Mouse (Mus musculus) thymus, postnatal 36 days (tissue): ENCODE measurements around the gene Olfr1265.

Experiments
- DNase-seq, 2 experiments: peaks; one replicate each; pipeline ENCODE4 v3.0.0; 2022; ENCODE audit warnings: mixed read lengths in 2 of 2

Gene Olfr1265

DNA sequence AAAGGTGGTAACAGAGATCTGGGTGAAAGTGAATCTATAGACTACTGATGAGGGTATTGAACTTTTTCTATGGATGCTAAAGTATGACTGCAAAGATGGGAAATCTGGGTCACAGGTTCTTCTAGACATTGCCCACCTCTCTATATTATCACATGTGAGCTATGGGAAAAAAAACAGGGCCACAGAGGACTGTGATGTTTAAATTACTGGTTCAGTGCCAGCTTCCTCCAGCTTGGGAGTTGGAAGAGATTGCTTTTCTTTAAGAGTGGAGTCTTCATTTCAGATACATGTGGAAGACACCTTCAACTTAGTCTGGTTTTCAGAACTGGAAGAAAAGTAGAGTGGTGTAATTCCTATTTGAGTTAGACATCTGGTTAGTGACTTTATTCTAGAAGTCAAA, at the start of gene Olfr1265:
TSS of gene Olfr1265 (plus strand) at position 301 of the 400 bp plus-strand sequence.
- DNase-seq: no peak

DNA sequence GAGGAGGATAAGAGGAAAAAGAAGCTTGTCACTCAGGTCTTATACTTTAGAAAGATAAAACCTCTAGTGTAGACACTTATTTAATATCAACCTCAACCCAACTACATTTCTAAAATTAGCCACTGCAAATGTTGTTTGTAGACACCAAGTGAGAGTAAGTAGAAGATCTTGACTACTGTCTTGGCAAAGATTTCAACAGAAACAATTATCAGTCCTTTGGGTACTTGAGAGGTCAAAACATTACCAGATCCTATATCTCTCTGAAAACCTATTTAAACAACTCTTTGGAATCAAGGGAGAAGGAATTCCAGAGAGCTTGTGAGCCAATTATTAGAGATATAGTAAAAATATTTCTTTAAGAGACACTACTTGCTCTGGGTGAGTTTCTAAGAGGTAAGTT, 44.2 kb upstream of the Olfr1265 start, which contains the start of gene Olfr1261:
TSS of gene Olfr1261 (plus strand) at position 301 of the 400 bp plus-strand sequence.
- no peak for DNase-seq

DNA sequence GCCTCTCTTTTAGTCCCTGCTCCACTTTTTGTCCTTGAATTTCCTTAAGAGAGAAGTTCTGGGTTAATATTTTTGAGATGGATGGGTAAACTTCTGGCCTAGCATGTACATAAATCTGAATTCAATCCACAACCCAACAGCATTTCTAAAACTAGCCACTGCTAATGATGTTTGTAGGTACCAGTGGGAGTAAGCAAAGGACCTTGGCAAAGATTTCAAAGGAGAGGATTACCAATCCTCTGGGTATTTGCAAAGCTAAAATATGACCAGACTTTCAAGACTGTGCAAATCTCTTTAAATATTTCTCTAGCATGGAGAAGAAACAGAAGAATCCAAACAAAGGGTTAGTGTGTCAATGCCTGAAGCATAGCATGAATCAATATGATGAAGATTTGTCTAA, 35.3 kb upstream of the Olfr1265 start, which contains the start of gene Olfr1262:
TSS of gene Olfr1262 (plus strand) at position 301 of the 400 bp plus-strand sequence.
- no peak for DNase-seq

DNA sequence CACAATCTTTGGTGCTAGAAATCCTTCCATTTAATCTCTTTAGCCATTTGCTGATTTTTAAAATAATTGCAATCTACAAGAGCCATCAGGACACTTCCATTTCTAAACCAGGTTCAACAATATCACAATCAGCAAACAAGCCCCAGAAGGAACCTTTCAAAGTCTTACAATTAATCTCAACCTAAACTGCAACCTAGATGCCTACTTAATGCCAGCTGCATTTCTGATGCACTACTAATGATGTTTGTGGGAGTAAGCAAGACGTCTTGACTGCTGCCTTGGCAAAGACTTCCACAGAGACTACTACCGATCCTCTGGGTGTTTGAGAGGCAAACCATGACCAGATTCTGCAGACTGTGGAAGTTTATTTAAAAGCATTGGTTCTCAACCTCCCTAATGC, 23.3 kb upstream of the Olfr1265 start, which contains the start of gene Olfr1263:
TSS of gene Olfr1263 (plus strand) at position 301 of the 400 bp plus-strand sequence.
- DNase-seq: no peak

DNA sequence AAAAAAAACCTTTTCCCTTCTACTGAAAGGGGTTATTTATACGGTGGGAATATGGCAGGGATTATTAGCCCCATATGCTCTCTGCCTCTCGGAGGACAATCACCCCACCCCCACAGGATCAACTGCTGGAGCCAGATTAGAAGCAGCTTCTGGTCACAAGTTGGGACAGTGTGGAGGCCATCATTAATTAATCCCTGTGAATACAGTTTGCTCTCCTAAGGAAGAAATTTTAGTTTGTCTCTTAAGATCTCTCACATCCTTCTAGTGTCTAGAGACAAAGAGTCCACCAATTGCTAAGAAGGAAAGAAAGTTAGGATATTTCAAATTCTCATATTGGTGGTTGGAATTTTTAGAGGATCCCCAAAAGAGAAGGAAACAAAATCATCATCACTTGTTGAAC, 9.7 kb upstream of the Olfr1265 start, which contains the start of gene Olfr1264:
TSS of gene Olfr1264 (minus strand) at position 101 of the 400 bp plus-strand sequence.
- no peak for DNase-seq

DNA sequence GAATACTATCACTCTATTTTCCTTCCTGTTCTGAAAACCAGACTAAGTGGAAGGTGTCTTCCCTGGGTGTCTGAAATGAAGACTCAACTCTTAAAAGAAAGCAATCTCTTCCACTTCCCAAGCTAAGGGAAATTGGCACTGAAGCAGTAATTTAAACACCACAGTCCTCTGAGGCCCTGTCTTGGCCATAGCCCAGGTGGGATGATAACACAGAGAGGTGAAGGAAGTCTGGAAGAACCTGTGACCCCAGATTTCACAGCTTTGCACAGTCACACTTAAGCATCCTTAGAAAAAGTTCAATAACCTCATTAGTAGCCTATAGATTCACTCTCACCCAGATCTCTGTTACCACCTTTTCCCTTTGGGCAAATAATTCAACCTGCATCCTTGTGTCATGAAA, 28.4 kb downstream of the Olfr1265 start, which contains the start of gene Olfr140:
TSS of gene Olfr140 (minus strand) at position 101 of the 400 bp plus-strand sequence.
- DNase-seq: no peak

DNA sequence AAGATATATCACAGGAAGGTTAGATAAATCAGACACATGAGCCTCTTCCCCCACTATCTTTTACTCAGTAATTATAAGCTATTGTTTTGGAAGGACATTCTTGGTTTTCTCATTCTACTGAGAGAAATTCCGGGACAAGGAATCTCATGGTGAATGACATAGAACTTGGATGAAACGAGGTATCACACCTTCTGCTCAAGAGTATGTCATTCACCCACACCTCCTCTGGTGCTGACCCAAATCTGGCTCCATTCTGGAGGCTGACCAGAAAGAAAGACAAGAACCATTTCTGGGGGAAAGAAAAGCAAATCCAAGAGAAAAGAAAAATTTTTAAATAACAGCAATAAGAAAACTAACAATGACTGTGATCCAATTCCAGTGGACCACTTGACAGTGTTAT, 34.9 kb downstream of the Olfr1265 start:
- DNase-seq: no peak
